Mouse (Mus musculus) liver, embryonic 12.5 days (tissue): Measurements from ENCODE around the gene Cdiptos. TPM values are rescaled to one million over a fixed set of nuclear protein-coding genes. Genes with fewer than 3 reads are reported as not detected.

ENCODE experiments used
- ATAC-seq: fragments of 200-750 bp; cut with Nextera tagmentation; 2 replicates; pipeline ENCODE4 v1.8.0; 2017; ENCODE audit warnings: moderate number of reproducible peaks, mild to moderate bottlenecking, moderate library complexity
- H3K27ac ChIP-seq: fragments of 300-500 bp; sonication (generic); 2 replicates; pipeline ENCODE4 v1.5.1; 2016; ENCODE audit warnings: mild to moderate bottlenecking
- H3K27me3 ChIP-seq: fragments of 300-500 bp; sonication (generic); replicated peaks from 2 replicates; pipeline ENCODE4 v1.6.1; 2016; ENCODE audit warnings: mild to moderate bottlenecking, moderate library complexity
- H3K36me3 ChIP-seq: fragments of 300-500 bp; sonication (generic); 2 replicates; pipeline ENCODE4 v1.6.1; 2016; ENCODE audit warnings: mild to moderate bottlenecking, moderate library complexity
- H3K4me1 ChIP-seq: fragments of 300-500 bp; sonication (generic); 2 replicates; pipeline ENCODE4 v1.6.1; 2016
- H3K4me2 ChIP-seq: fragments of 300-500 bp; sonication (generic); 2 replicates; pipeline ENCODE4 v1.6.1; 2016; ENCODE audit warnings: mild to moderate bottlenecking, moderate library complexity
- H3K4me3 ChIP-seq: fragments of 300-500 bp; sonication (generic); 2 replicates; pipeline ENCODE4 v1.5.1; 2016; ENCODE audit warnings: mild to moderate bottlenecking, moderate library complexity
- H3K9ac ChIP-seq: fragments of 300-500 bp; sonication (generic); 2 replicates; pipeline ENCODE4 v1.6.1; 2016; ENCODE audit warnings: mild to moderate bottlenecking, moderate library complexity
- H3K9me3 ChIP-seq: fragments of 300-500 bp; sonication (generic); replicated peaks from 2 replicates; pipeline ENCODE4 v1.6.1; 2016; ENCODE audit warnings: mild to moderate bottlenecking, moderate library complexity
- WGBS: fragments of 180-500 bp; shearing (Covaris S2); methylation state at CpG from one replicate; pipeline ENCODE4 v1.1.7; 2016; ENCODE audit not compliant: insufficient replicate concordance; 5-methylcytosine and 5-hydroxymethylcytosine counted together
- polyA plus RNA-seq: library from polyadenylated mRNA; unstranded; fragments of >200 nt; fragmentation: Nextera tagmentation; extraction: Ambion mirVana; gene quantifications from 2 replicates; pipeline ENCODE4 v1.2.1, GENCODE M21; 2016

Cdiptos gene
- polyA plus RNA-seq, 1 experiment from 2014 or later, result 0.44 TPM

DNA sequence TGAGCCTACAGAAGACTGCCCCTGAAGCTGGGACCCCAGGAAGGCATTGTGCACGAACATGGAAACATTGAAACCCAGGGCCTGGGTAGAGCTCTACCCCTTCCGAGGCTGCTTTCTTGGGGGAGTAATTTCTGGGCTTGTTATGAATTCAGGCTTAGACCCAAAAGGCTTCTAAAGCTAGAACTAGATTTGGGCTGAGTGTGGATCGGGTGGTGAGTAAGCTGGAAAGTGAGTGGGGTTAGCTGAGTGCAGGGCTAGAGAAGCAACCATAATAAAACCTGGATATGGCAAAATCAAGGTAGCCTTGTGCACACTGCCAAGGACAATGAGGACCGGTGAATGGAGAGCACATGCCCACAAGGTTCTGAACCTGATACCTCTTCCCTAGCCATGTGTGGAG lies 13.9 kb downstream of the Cdiptos start:
- 65% methylated on average over 4 of the region's 4 CpGs for WGBS

DNA sequence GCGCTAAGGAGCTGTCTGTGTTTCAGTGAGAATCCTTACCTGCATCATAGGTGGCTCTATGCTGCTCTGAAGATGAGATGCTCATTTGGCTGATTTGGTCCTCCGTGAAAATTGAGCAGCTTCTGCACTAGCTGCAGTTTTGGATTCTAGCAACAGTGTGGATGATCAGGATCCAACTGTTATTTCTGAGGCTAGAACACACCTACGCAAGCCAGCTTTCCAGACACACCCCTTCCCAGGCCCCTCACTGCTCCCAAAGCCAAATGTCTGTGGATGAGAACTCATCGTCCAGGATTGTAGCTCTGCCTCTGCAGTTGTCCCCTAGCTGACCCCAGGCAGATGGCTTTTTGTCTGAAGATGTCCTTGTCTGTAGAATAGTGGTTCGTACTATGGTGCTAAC lies 14.8 kb downstream of the Cdiptos start:
- no peak overlapping the region for H3K27ac ChIP-seq
- no peaks in the 10 kb centered on the region for H3K36me3 ChIP-seq
- WGBS, result 78% methylated on average over 5 of the region's 5 CpGs
- peaks cover 35% of the 10 kb centered on the region for H3K27me3 ChIP-seq
- no peak overlapping the region for H3K4me2 ChIP-seq
- no peaks in the 10 kb centered on the region for H3K9me3 ChIP-seq
- H3K4me1 ChIP-seq, result no peaks in the 10 kb centered on the region
- H3K4me3 ChIP-seq, result no peak overlapping the region
- H3K9ac ChIP-seq, result no peak overlapping the region
- no peak for ATAC-seq

More for the DNA sequence above, 13.9 kb downstream of the Cdiptos start:
- no peaks in the 10 kb centered on the region for H3K36me3 ChIP-seq
- H3K4me2 ChIP-seq, result no peak overlapping the region
- H3K4me1 ChIP-seq, result no peaks in the 10 kb centered on the region
- H3K9ac ChIP-seq, result no peak overlapping the region
- no peak for ATAC-seq
- no peaks in the 10 kb centered on the region for H3K9me3 ChIP-seq
- H3K27me3 ChIP-seq, result peaks cover 35% of the 10 kb centered on the region
- H3K27ac ChIP-seq, result no peak overlapping the region
- no peak overlapping the region for H3K4me3 ChIP-seq

DNA sequence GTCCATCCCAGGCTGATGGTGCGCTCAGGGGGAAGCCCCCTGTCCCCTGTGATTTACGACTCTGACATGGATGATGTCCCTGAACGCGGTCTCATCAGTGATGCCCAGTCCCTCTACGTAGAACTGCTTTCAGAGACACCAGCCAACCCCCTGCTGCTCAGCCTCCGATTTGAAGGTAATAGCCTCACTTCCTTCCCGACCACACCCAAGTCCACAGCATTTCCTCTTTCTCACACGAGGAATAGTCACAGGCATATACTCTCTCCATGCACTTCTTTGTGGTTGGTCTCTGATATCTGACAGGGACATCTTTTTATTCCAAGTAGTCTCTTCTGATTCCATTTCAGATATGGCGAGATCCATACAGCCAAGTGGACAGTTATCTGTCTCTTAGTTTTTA lies 16.1 kb downstream of the Cdiptos start:
- 46% methylated on average over 9 of the region's 9 CpGs for WGBS
- peaks cover 31% of the 10 kb centered on the region for H3K27me3 ChIP-seq
- no peaks in the 10 kb centered on the region for H3K9me3 ChIP-seq

DNA sequence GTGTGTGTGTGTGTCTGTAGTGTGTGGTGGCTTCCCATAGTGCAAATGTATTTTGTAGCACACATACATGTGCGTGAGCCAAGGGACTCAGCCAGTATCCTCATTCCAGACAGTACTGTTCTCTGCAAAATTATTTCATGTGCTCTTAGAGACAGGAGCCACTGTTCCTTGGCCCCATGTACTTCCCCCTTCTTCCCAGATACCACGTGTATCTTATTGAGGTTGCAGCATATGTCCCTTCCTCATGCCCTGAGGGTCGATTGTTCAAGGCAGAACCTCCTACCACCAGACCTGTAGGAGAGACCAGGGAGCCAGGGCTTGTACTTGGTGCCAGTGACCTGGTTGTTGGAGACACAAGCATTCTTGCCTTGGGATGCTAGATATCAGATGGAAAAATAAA lies 20.8 kb downstream of the Cdiptos start:
- H3K9me3 ChIP-seq, result no peaks in the 10 kb centered on the region
- 30% methylated on average over 3 of the region's 3 CpGs for WGBS
- no peak overlapping the region for H3K27ac ChIP-seq
- H3K36me3 ChIP-seq, result no peaks in the 10 kb centered on the region
- no peak overlapping the region for H3K4me2 ChIP-seq
- no peak overlapping the region for H3K4me3 ChIP-seq
- H3K27me3 ChIP-seq, result peaks cover 38% of the 10 kb centered on the region
- ATAC-seq, result no peak
- no peak overlapping the region for H3K9ac ChIP-seq
- peaks cover 12% of the 10 kb centered on the region for H3K4me1 ChIP-seq

More for the DNA sequence above, 16.1 kb downstream of the Cdiptos start:
- H3K9ac ChIP-seq, result no peak overlapping the region
- no peak for ATAC-seq
- no peaks in the 10 kb centered on the region for H3K4me1 ChIP-seq
- H3K36me3 ChIP-seq, result no peaks in the 10 kb centered on the region
- no peak overlapping the region for H3K4me3 ChIP-seq
- no peak overlapping the region for H3K27ac ChIP-seq
- H3K4me2 ChIP-seq, result no peak overlapping the region

DNA sequence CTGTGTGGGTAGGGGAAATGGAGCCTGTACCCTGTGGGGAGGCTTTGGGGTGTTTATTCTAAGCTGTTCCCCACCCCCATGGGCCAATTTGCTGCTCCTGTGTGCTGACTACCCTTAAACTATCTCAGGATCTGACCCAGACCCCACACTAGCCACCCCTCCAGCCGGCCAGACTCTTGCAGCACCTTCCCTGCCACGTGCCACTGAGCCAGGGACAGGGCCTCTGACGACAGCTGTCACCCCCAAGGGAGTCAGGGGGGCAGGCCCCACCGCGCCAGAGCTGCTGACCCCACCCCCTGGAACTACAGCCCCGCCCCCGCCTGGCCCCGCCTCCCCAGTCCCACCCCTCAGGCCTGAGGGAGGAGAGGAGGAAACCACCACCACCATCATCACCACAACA lies 23.3 kb downstream of the Cdiptos start:
- 2% methylated on average over 8 of the region's 8 CpGs for WGBS
- no peaks in the 10 kb centered on the region for H3K36me3 ChIP-seq
- no peak overlapping the region for H3K9ac ChIP-seq
- H3K9me3 ChIP-seq, result no peaks in the 10 kb centered on the region
- peaks cover 60% of the 10 kb centered on the region for H3K27me3 ChIP-seq
- peaks cover 23% of the 10 kb centered on the region for H3K4me1 ChIP-seq
- no peak overlapping the region for H3K4me2 ChIP-seq
- no peak overlapping the region for H3K4me3 ChIP-seq
- no peak overlapping the region for H3K27ac ChIP-seq
- no peak for ATAC-seq

DNA sequence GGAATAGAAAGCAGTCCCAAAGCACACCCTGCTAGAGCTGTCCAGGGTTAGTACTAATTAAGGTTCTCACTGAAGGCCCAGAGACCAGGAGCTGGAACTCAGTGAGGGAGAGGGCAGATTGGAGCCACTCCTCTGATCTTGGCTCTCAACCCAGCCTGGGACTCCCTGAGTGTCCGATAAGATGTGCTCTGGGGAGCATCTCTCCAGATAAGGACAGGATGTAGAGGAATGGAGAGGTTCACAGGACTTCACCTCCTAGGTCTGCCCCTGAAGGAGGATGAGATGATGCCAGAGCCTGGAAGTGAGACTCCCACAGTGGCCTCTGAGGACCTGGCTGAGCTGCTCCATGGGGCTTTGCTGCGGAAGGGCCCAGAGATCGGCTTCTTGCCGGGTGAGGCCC lies 24.2 kb downstream of the Cdiptos start:
- H3K36me3 ChIP-seq, result no peaks in the 10 kb centered on the region
- H3K27ac ChIP-seq, result no peak overlapping the region
- H3K4me1 ChIP-seq, result peaks cover 23% of the 10 kb centered on the region
- 18% methylated on average over 4 of the region's 4 CpGs for WGBS
- H3K4me2 ChIP-seq, result no peak overlapping the region
- no peak overlapping the region for H3K4me3 ChIP-seq
- no peak for ATAC-seq
- H3K9me3 ChIP-seq, result no peaks in the 10 kb centered on the region
- H3K9ac ChIP-seq, result no peak overlapping the region
- H3K27me3 ChIP-seq, result peaks cover 60% of the 10 kb centered on the region

DNA sequence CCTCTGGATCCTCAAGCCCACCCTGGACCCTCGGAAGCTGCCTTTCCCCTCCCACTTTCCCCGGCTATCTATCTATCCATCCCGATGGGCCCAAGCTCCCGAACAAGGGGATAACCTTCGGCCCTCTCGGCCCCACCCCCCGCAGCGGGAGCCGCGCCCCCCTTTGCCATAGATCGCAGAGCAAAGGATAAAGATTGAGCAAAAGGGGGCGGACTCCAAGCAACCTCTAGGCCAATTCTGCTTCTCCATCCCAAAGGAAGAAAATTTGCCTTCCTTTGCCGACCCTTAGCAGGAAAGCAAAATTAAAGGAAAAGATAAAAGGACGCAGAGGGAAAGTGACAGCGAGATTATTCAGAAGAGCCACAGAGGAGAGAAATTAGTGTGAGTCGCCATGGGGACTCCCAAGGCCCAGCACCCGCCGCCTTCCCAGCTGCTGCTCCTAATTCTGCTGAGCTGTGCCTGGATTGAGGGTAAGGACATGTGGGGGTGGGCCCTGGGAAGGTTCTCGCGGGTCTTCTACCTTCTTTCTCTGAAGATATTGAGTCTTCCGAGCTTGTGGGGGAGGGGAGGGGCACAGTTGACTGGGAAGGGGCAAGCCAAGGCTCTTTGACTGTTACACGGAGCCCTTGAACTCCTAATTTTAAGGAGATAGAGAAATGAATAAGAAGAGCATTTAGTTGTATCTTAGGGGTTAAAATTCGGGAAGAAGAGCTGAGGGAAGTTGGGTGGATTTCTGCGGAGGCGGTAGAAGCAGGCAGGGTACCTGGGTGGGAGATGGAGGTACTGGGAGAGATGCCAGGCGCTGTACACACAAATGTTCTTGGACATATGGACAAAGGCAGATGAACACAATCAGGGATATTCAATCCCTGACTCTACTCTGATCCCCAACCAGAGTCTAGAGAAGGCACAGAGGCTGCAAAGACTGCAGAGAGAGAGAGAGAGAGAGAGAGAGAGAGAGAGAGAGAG lies 25.0 kb downstream of the Cdiptos start:
- Histone ChIP-seq H3K36me3 (no peaks in the 10 kb centered on the region), H3K27me3 (peaks cover 60% of the 10 kb centered on the region), H3K27ac (no peak overlapping the region), H3K4me3 (no peak overlapping the region; the same call in 1 of the 2 replicates), H3K4me1 (peaks cover 23% of the 10 kb centered on the region), H3K4me2 (peak overlapping the region; percentile 85), H3K9ac (no peak overlapping the region), H3K9me3 (no peaks in the 10 kb centered on the region)
- no peak for ATAC-seq
- WGBS, result 10% methylated on average over 26 of the region's 26 CpGs

DNA sequence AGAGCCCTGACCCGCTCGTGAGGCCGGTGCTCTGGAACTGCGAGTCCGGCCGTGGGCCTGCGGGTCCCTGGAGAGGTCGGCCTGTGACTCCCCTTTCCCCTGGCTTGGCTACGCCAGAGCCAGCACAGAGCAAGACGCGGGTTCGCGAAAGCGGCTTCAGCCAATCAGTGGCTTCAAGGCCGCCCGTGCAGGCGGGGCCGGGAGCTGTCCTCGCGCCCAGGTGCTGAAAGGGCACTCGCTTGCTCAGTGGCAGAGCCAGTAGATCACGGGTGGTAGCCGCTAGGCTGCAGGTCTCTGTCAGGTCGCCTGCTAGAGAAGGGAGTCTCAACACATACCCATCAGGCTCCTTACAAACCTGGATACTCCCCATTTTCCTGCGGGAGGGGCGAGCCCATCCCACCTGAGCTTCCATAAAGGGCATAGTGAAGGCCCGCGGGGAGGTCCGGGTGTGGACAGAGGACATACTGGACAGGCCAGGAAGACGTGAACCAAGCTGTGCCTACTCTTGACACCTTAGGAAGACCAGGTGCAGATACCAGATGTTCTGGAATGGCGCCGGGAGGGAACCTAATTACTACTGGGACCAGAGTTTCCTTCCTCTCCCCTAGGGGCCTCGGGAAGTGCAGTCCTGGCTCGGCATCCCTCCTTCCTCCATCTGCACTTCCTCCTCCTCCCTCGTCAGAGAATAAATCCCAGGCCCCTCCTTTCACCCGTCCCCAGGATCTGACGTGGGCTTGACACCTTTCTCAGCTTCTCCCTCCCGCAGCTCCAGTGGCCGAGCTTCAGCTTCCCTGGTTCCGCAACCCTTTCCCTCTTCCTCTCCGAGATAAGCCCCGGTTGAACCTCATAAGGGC lies 25.9 kb downstream of the Cdiptos start, which contains the start of gene Sez6l2:
Gene Sez6l2 (plus strand): TSS at position 771 of the 854 bp plus-strand sequence.
- Histone ChIP-seq H3K4me2 (peak within 1 kb of the TSS; percentile 85), H3K27me3 (peaks cover 60% of the 10 kb centered on the region), H3K27ac (no peak within 1 kb of the TSS), H3K4me3 (peak within 1 kb of the TSS; percentile 50), H3K4me1 (peaks cover 23% of the 10 kb centered on the region), H3K9ac (0 out of 2 replicates have a peak within 1 kb of the TSS, but pooled peaks have one; percentile 9), H3K9me3 (no peaks in the 10 kb centered on the region), H3K36me3 (peaks cover 4% of the 10 kb centered on the region)
- ATAC-seq, result peak; percentile 75
- 3% methylated on average over 42 of the region's 42 CpGs for WGBS

DNA sequence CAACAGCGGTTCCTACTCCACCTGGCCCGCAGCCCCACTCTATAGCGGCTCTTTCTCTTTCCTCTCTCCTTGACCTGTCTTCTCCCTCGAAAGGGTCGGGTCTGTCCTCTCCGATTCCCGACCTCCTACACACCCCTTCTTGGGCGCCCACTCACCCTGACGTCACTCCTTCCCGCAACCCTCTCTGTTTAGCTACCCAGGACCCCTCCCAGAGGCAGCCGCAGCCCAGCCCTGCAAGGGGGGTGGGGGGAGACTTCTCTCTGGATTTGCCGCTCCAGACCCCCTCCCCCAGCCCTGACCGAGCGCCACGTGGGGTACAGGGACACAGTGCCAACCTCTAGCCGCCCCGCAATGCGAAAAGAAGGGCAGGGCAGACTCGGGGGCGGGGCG lies 26.5 kb downstream of the Cdiptos start, which contains the start of gene Asphd1:
Gene Asphd1 (minus strand): TSS at position 180 of the 390 bp plus-strand sequence.
- Histone ChIP-seq H3K9me3 (no peaks in the 10 kb centered on the region), H3K9ac (0 out of 2 replicates have a peak within 1 kb of the TSS, but pooled peaks have one; percentile 9), H3K4me1 (peaks cover 23% of the 10 kb centered on the region), H3K36me3 (peaks cover 9% of the 10 kb centered on the region), H3K4me2 (peak within 1 kb of the TSS; percentile 85), H3K27me3 (peaks cover 60% of the 10 kb centered on the region), H3K27ac (no peak within 1 kb of the TSS), H3K4me3 (peak within 1 kb of the TSS; percentile 50)
- ATAC-seq, result peak; percentile 2; the same call in 1 of the 2 replicates
- 2% methylated on average over 21 of the region's 21 CpGs for WGBS

DNA sequence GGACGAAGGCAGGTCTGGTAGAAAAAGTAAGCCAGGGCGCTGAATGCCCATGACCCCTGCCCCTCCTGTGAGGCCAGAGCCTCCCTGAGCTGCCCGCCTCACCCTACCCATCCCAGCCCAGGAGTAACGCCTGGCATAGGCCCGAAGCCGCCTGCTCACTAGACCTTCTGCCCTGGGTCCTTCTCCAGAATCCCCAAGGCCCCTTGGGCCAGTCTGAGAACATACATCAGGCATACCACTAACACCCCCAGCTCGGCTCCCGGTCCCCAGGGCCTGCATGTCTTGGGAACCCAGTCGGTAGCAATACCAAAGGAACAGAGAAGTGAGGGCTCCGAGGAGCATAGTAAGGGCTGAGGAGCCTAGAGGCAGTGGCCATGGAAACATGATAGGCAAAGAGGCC lies 27.3 kb downstream of the Cdiptos start:
- H3K27me3 ChIP-seq, result peaks cover 57% of the 10 kb centered on the region

DNA sequence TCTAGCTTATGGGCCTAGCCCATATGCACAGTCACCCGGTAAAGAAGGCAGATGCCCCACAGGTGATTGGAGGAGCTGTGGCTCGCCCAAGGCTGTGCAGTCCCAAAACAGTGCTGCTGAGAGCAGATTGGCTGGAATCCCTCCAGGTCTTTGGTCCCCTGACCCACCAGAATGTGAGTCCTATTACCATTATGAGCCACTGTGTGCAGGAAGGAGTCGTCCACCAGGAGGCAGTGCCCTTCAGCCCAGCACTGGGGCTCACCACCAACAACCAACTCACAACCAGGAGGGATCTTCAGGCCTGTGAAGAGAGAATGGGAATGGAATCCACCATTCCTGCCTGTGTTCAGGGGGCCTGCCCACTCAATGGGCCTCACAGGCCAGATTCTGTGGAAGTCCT lies 29.4 kb downstream of the Cdiptos start:
- no peak for ATAC-seq
- Histone ChIP-seq H3K27ac (no peak overlapping the region), H3K4me3 (no peak overlapping the region), H3K27me3 (peaks cover 36% of the 10 kb centered on the region), H3K36me3 (peaks cover 25% of the 10 kb centered on the region), H3K4me2 (no peak overlapping the region), H3K4me1 (peaks cover 22% of the 10 kb centered on the region), H3K9ac (no peak overlapping the region), H3K9me3 (no peaks in the 10 kb centered on the region)
- WGBS, result 50% methylated on average over 3 of the region's 3 CpGs

More for the DNA sequence above, 27.3 kb downstream of the Cdiptos start:
- WGBS, result 65% methylated on average over 10 of the region's 10 CpGs
- no peak for ATAC-seq
- Histone ChIP-seq H3K9me3 (no peaks in the 10 kb centered on the region), H3K4me3 (no peak overlapping the region), H3K36me3 (peaks cover 11% of the 10 kb centered on the region), H3K4me2 (no peak overlapping the region), H3K9ac (no peak overlapping the region), H3K4me1 (peaks cover 23% of the 10 kb centered on the region), H3K27ac (no peak overlapping the region)
